Mouse (Mus musculus) liver, postnatal 0 days (tissue): ENCODE data around the gene Gmds.

Experiments
- CTCF ChIP-seq: sonication (generic); IDR thresholded peaks from 2 replicates; pipeline ENCODE4 v1.5.1; 2016; ENCODE audit warnings: antibody characterized with exemption, low read depth
- EP300 ChIP-seq: IDR thresholded peaks from 2 replicates; pipeline ENCODE4 v1.6.1; 2016; ENCODE audit warnings: antibody characterized with exemption, low read depth, mild to moderate bottlenecking

DNA sequence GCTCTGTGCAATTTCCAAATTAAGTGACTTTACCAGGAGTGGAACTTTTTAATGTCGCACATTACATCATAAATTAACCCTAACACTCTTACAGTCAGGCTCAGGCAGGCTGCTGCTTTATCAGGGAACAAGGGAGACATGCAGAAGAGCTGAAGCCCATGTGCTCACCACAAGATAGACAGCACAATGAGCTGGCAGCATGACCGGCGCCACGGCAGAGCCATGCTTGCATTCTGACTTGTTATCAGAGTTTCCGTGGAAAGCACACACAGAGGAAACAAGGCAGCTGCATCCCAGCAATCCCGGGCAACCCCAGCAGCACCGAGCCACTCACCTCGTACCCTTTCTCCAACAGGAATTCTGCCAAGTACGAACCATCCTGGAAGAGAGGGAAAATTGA lies 104.5 kb downstream of the Gmds start:
- TF ChIP-seq CTCF (no peak), EP300 (peak; percentile 64)
